Mouse (Mus musculus): Measurements from ENCODE around the gene Haao. TPM values are rescaled to one million over a fixed set of nuclear protein-coding genes. Genes with fewer than 3 reads are reported as not detected.
A peak's percentile ranks its signal among the peaks of the same experiment; 100 is the strongest.
"Not testable (repeated sequence)": the region's sequence is repeated elsewhere in the genome, so short reads cannot be mapped to it uniquely, and the experiment has no call there.

The Haao gene
- total RNA-seq, 2 experiments from 2014 or later, result 52.6 to 62.7 TPM

DNA sequence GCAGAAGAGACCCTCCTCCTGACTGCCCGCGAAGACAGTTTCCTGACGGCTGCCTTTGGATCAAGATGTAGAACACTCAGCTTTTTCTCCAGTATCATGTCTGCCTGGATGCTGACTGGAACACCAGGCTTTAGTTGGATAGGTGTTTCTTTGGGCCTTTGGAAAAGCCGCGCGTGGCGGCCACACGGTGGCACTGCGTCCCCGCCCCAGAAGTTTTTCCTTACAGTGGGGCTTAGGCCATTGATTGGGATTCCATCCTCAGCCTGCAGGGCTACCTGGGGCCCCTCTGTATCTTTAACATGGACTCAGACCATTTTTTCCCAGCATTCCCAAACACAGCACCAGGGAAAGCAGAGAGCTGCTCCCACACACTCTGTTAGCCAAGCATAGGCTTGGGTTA lies 18.8 kb upstream of the Haao start:
- no peak for ATAC-seq (ENCODE audit: poor library complexity, severe bottlenecking)

DNA sequence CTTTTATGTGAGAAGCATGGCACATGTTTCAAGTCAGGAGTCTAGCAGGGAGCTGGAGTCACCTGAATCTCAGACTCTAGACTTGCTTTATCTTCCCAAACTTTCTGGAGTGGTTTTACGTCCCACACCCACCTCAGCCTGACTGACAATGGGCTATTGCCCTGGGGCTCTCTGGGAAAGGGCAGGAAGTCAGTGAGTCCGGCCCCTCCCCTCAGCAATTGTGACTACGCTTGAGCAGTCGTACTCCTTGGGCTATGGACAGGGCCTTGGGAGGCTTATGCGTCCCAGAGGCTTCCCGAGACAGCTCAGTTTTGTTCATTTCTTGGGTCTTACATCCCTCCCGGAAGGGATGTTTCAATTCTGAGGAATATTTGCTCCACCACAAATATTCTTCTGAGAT lies 17.6 kb upstream of the Haao start:
- no peak for ATAC-seq (ENCODE audit: poor library complexity, severe bottlenecking)

DNA sequence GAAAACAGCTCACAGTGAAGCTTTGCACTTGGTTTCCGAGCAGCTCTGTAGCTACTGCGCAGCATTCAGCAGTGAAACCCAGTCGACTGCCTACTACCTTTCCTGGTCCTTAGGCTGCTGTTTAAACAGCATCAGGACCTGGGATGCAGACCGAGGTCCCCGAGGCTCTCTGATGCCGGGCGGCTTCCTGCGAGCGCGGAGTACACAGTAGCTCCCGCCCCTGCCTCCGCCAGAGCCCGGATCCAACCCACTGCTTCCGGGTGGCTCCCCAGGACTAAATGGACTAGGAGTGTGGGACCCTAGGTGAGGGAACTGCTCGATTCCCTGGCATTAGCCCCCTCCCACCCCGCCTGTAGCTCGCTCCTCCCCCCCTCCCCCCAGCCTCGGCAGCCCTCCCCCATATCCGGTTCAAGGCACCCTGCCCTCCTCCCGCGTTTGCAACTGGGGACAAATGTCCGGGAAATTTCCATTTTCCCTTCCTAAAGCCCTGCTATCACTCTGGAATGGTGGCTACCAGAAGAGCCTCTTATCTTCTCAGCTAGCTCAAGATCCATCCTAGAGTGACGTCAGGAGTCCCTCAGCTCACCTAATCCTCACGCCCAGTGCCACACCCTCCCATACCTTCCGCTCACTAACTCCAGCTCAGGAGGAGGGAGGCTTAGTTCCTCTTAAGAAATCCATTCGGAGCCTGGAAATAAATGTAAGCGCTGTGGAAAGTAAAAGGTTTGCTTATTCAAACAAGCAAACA lies 14.5 kb upstream of the Haao start:
- ATAC-seq (ENCODE audit: poor library complexity, severe bottlenecking), result peak; percentile 65

DNA sequence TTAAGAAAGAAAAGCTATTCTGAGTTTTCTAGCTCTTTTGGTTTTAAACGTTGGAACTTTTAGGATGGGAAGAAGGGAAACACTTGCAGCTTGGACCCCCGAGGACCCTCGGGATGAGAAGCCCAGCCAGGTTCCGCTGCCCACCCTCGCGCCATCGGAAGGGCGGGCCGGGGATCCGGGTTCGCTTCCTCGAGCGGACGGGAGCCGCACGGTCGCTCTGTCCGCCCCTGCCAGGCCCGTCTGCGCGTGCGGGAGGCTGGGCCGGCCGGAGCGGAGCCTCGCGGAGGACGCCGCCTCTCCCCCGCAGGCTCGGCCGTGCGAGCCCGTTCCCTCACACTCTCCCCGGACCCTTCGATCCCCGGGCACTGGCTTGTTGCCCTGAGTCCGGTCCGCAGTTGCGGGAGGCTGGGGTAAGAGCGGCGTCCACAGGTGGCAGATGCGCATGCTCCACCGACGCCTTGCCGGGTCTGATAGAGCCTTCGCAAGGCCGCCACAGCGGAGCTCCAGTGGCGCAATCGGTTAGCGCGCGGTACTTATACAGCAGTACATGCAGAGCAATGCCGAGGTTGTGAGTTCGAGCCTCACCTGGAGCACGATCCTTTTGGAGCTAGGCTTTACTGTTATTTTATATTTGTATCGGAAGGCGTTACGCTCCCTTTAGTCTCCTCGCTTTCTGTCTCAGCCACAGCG lies 13.8 kb upstream of the Haao start:
- ATAC-seq (ENCODE audit: poor library complexity, severe bottlenecking), result peak; percentile 80

DNA sequence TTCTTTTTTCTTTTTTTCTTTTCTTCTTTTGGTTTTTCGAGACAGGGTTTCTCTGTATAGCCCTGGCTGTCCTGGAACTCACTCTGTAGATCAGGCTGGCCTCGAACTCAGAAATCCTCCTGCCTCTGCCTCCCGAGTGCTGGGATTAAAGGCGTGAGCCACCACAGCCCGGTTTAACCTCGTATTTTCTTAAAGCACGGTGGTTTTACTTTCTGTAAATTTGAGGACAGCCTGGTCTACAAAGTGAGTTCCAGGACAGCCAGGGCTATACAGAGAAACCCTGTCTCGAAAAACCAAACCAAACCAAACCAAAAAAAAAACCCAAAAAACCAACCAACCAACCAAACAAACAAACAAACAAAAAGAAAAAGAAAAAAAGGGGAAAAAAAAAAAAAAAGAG lies 13.2 kb upstream of the Haao start:
- ATAC-seq (ENCODE audit: poor library complexity, severe bottlenecking), result not testable (repeated sequence)

DNA sequence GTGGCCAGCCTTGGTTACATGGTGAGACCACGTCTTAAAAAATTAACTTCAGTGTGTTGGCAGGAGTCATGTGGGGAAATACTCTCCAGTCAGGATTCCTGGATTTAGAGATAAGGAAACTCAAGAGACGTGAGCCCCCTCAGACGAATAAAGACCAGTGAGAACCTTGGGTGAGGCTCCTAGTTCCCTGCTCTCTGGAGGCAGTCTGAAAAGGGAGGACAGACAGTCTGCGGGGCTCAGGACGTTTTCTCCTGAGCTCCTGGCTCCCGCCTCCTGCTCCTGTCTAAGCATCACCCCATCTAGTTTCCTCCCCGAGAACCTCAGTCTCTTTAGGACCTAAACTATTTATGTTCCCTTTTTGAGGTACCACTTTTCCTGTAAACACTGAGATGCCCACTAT lies 12.5 kb upstream of the Haao start:
- no peak for ATAC-seq (ENCODE audit: poor library complexity, severe bottlenecking)

DNA sequence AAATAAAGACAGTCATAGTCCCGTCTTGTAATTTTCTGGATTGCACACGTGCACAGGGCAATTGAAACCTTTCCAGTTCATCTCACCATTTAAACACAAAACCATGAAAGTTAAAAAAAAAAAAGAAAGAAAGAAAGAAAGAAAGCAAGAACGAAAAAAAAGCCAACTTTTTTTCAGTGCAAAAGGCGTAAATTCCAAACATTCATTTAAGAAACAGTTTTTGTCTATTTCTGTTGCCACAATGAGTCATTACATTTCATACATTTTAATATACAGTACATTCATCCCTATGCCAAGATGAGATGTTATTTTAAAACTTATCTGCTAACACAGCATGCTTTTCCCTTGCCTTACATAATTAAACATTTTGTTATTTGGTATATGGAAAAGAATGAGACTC lies 11.9 kb upstream of the Haao start:
- ATAC-seq (ENCODE audit: poor library complexity, severe bottlenecking), result no peak

DNA sequence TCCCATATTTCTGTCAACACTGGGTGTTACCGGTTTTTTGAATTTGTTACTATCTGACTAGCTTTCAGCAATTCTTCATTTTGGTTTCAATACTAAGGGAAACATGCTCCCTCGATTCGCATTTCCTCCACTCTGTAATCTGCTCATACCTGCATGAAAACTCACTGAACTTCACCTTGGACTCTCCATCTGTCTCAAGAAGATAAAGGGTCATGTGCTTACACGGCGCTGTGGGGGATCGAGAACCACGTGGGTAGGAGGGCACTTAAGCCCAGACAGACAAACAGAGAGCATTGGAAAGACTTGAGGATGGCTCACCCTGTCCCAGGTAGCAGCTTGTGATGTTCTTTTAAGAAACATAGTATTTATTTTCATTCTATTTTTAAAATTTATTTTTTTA lies 10.7 kb upstream of the Haao start:
- no peak for ATAC-seq (ENCODE audit: poor library complexity, severe bottlenecking)

DNA sequence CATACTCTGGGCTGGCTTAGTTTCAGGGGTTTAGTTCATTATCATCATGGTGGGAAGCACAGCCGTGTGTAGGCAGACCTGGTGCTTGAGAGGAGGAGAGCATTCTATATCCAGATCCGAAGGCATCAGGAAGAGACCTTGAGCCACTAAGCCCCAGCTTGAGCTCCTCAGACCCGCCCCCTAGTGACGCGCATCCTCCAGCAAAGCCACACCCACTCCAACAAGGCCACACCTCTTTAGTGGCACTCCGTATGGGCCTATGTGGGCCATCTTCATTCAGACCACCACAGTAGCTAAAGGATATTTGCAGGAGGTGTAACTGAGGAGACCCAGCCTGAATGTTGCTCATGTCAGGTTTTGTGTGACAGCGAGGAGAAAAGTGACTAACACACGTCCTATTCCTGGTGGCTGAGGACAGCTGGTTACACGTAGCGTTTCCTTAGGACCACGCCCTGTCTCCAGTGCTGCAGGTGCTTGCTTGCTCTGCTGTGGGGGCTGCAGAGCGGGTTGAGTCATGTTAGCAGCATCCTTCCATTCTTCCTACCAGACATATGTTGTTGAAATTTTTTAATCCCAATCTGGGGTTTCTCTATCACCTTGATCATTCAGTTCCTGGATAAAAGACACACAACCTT lies 6.6 kb upstream of the Haao start:
- ATAC-seq (ENCODE audit: poor library complexity, severe bottlenecking), result peak; percentile 74

DNA sequence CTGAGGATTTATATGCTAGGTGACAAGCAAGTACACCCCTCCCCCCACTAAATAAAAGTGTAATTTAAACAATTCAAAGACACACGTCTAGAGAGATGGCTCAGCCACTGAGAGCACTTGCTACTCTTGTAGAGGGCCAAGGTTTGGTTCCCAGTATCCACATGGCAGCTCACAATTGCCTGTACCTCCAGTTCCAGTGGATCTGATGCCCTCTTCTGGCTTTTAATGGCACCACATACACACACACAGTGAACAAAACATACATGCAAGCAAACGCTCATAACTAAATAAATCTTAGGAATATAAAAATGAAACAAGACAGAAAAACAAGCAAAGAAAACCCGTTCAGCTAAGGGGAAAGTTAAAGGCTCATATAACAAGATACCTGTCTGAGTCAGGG lies 6.1 kb upstream of the Haao start:
- ATAC-seq (ENCODE audit: poor library complexity, severe bottlenecking), result no peak

DNA sequence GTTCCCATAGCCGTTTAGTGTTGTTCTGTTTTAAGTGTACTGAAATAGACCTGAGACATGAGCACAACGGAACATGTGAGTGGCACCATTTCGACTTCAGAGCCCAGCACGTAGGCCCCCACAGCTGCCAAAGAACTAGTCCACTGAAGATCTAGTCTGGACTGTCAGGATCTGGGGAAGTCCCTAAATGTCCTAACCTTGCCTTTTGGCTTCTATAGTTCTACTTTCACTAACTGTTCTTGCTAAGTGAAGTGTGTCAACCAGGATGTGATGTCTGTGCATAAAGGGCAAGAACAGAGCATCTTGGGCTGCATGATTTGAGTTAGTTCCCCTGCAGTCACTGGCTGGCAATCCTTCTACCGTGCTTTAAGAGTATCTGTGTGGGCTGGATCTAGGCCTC lies 3.1 kb upstream of the Haao start:
- no peak for ATAC-seq (ENCODE audit: poor library complexity, severe bottlenecking)

DNA sequence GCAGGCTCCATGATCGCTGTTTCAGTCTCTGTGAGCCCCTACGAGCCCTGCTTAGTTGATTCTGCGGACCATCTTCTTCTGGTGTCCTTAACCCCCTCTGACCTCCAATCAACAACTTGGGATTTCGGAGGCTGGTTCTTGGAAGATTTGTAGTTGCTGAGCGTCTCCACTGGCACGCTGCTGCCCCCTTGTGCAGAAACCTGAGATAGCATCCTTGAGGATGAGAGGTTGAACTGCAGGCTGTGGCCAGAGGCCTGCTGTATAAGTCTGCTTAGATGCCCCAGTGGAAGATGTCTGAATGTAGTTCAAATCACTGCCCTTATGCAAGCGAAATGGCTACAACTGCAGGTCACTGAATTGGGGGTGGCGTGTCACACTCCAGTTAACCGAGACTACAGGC lies 2.7 kb upstream of the Haao start:
- peak; percentile 49 for ATAC-seq (ENCODE audit: poor library complexity, severe bottlenecking)

DNA sequence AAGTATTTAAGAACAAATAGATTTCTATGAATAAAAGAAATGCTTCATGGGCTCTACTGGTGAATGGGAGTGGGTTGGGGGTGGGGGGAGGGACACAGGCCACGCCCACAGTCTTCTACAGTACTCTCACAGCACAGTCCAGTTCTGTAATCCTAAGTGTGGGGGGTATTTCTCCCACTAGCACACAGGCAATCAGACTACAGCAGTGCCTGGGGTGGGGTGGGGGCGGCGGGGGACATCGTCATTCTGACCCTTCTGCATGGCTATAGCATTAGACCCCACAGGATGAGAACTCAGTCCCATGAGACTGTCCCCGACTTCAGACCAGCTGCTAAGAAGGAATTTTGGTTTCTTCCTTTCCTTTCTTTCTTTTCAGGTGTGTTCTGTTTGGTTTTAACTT lies 2.0 kb upstream of the Haao start:
- ATAC-seq (ENCODE audit: poor library complexity, severe bottlenecking), result no peak

DNA sequence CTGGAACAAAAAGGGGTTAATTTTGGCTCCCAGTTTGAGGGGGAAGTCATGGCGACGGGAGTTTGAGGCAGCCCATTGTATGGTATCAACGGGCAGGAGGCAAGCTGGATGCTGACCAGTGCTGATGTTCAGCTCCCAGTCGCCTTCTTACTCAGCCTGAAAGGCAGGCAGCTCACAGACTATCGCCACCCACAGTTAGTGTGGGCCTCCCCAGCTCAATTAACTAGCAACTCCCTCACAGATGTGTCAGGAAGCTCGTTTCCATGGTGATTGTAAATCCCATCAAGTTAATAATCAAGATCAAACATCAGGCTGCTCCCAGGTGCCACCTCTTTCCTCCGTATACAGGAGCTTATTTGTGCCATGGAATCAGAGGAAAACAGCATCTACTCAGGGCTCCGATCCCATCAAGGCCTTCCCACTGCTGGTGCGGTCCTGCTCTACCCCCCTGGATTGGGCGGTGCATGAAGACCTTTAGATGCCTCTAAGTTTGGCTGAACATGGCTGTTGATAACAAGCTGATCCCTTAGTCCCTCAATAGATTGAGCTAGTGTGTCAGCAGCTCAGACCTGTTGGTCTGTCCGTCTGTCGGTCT lies 1.4 kb upstream of the Haao start:
- ATAC-seq (ENCODE audit: poor library complexity, severe bottlenecking), result no peak

DNA sequence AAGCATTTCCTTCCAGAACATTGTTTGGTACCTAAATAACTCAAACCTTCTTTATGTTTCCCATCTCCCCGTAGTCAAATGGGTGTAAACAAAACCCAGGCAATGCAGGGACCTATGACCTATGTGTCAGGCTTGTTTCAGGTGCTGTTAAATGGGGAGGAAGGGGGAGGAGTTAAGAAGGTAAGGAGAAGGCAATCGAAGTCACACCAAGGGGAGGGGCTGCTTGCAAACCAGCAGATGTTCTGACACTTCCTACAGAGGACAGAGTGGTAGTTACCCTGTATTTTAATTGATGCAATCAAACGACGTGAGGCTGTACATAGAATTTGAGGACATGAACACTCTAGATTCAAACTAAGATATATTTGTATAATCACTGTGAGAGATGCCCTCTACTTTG lies 719 bp upstream of the Haao start:
- ATAC-seq (ENCODE audit: poor library complexity, severe bottlenecking), result no peak

DNA sequence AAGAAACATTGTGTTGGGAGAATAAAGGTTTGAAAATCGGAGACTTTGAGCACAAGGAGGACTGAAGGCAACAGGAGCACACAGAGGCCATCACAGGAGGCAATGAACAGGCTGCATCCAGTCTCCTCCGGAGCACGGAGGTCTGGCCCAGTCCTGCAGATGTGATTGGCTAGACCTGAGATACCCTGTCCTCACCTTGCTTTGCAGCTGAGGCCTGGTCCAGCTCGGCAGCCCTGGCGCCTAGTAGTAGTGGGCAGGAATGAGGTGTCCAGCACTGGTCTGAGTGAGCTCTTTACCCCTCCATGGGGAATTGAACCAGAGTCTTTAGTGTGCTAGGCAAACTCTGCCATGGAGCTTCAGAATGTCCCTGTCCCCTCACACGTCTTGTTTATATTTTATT lies 663 bp downstream of the Haao start:
- no peak for ATAC-seq (ENCODE audit: poor library complexity, severe bottlenecking)

DNA sequence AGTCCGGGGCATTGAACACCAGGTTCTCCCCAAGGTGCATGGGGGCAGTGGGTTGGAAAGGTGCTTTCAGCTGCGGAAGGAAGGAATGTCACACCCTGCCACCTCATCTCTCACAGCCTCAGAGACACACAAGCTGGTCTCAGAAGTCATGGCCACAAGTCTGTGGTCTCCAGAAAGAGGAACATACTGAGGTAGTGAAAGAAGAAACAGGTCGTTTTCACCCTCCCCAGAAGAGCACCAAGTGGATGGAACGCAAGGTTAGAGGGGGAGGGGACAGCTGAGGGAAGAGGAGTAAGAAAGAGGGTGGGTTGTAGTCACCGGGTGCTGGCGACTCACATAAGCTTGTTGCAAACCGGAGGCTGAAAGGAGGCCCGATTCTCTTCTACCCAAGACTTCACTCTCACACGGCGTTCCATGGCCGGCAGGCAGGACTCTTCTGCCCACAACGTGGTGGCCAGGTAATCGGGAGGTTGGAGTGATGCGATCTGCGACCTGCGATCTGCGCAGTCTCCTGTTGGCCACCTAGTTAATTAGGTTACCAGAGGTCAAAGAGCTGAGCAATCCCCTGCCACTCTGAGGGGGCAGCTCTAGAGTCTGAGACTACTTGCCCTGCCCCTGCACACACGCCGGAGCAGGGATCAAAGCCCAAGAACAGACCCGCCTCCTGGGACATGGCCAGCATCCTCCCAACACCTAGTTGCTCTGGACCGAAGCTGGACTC lies 1.3 kb downstream of the Haao start:
- peak; percentile 70 for ATAC-seq (ENCODE audit: poor library complexity, severe bottlenecking)

DNA sequence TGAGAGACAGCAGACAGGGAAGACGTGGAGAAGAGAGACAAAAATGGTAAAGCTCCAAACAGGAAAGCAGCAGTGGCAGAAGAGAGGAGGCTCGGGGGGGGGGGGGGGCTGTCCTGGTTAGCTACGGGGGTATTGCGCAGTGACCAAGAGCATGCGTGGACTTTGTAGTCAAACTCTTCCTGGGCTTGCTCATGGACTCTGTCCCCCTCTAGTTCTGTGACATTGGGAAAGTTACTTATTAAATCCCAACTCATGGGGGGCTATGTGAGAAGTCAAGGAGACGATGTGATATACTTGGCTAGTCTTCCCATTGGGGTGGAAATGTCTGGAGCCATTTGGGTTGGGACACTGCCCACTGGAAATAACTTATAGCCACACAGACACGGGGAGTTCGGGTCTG lies 2.2 kb downstream of the Haao start:
- ATAC-seq (ENCODE audit: poor library complexity, severe bottlenecking), result no peak

DNA sequence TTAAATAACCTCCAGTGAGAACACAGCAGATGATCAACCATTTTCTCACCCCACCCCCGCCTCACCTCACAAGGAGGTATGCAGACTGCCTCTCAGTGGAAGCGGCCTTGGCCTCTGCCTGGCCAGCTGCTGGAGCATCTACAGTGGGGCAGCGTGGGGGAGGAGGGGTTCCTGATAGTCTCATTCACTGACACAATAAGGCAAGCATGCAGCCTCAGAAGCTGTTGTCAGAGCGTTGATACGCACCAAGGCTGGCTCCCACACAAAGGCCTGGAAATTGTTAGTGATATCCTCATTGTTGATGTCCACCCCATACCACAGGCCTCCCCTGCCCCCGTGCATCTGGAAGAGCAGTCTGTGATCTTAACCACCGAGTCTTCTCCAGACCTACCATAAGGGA lies 4.0 kb downstream of the Haao start:
- no peak for ATAC-seq (ENCODE audit: poor library complexity, severe bottlenecking)

DNA sequence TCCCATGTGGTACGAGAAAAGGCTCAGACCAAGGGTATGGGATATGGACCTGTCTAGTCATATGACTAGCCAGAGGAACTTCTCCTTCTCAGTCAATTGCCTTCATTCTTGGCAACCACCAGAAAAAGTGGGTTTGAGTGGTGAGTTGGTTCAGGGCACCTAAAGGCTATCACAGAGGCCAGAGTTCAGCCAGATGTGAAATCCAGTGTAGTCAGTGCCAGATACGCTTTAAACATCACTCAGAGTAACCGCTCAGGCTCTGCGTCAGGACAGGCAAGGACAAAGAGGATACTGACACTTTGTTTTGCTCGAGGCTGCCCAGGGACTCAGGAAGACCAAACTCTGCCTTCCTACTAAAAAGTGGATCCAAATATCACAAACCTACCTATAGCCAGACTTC lies 6.8 kb downstream of the Haao start:
- ATAC-seq (ENCODE audit: poor library complexity, severe bottlenecking), result no peak

DNA sequence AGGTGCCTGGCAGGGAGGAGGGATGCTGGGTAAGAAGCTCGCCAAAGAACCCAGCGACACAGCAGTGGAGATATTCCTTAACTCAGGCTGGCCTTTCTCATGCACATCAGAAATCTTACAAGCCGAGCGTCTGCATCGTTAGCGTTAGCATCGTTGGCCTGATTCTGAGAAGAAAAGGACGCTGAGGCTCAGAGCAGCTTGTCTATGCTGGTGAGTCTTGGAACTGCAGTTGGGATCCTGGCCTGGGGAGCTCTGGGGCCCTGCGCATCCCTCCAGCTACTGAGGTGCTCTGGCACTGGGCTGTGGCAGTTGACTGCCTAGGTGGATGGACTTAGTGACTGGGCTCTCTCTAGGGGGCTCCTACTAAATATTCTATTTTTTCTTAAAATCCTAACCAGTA lies 8.6 kb downstream of the Haao start:
- ATAC-seq (ENCODE audit: poor library complexity, severe bottlenecking), result no peak

Measured in megakaryocyte, adult 5-6 weeks (primary cell).